Mouse (Mus musculus) left cerebral cortex, postnatal 14 days (tissue): ENCODE measurements around the gene Smurf2. TPM values are rescaled to one million over a fixed set of nuclear protein-coding genes. Genes with fewer than 3 reads are reported as not detected.
A peak's percentile ranks its signal among the peaks of the same experiment; 100 is the strongest.
"Not testable (repeated sequence)": the region's sequence is repeated elsewhere in the genome, so short reads cannot be mapped to it uniquely, and the experiment has no call there.

Experiments used
- DNase-seq, 2 experiments: peaks; one replicate each; pipeline ENCODE4 v3.0.0; 2021 to 2022; ENCODE audit warnings: low spot score in 2 of 2, mixed read lengths in 1 of 2
- intact Hi-C: fragments of 180-260 bp; cut with DNase I; formaldehyde crosslinking; loops from one replicate; pipeline ENCODE4 v1.15.1; 2025
- microRNA-seq, 2 experiments: library from miRNA; unstranded; fragments of <30 nt; microRNA quantifications; one replicate each; pipeline ENCODE4 v1.2.0; 2022
- total RNA-seq, 2 experiments: library from RNA; stranded (reverse); gene quantifications; 2 replicates each; pipeline ENCODE4 v1.2.3; 2021

Gene Smurf2
- total RNA-seq, 2 experiments from 2014 or later, result 24.6 to 28.1 TPM

DNA sequence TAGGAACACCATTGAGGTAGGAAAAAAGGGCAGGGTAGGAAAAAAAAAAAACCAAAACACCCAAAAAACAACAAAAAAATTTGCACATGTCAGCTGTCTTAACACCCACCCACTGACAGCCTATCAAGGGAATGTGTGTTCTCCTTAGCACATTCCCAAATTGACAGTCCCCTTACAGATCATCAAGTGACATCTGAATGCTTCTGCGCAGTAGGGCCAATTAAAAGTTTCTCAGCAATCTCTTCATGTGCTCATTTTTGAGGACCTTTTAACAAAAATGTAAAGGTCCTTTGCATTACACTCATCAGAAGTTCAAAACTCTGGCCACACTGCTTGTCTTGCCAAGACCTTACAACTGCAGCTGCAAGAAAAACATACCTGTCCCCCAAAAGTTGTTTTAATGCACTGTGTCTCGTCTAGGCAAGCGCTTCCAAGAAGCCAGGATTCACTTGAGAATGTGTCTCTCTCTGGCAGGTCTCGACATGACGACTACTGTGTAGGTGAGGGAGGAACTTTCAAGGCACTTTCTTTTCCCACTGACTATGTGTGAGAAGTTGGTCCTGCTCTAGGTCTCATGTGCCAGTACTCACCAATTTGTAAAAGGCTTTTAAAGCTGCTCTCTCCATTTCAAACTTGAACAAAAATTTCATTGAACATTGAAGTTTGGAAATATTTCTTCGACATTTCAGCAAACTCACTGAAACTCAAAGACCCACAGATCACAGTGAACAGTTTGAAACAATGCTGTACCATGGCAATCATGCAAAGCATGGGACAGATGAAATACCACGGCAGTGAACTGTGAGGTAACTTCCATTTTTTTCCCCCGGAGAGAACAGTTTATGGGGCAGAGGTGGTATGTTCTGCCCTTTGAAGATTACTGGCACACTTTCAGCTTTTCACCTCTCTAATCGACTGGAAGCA lies 137.4 kb downstream of the Smurf2 start:
- DNase-seq, result no peak
- intact Hi-C loops, result loop anchor here (10.0 kb wide), 1 partner anchor 528 kb away; the partner anchor contains the start of genes Ftsj3 and Psmc5

- DNase-seq, result not testable (repeated sequence)
- intact Hi-C loops, result loop anchor here (10.0 kb wide), 1 partner anchor 527 kb away; the partner anchor contains the start of genes Ftsj3 and Psmc5
Observed at GRCm38 (mm10) chr11:106782271-106782670, 138.2 kb downstream of the Smurf2 start.

- intact Hi-C loops, result loop anchor here (10.0 kb wide), 1 partner anchor 526 kb away; the partner anchor contains the start of genes Ftsj3 and Psmc5
- DNase-seq, result no peak
Observed at GRCm38 (mm10) chr11:106780590-106781220, 139.8 kb downstream of the Smurf2 start.

GRCm38 (mm10) chr11:106780089-106780425 lies 140.5 kb downstream of the Smurf2 start:
- DNase-seq, result no peak
- intact Hi-C loops, result loop anchor here (10.0 kb wide), 1 partner anchor 525 kb away; the partner anchor contains the start of genes Ftsj3 and Psmc5

DNA sequence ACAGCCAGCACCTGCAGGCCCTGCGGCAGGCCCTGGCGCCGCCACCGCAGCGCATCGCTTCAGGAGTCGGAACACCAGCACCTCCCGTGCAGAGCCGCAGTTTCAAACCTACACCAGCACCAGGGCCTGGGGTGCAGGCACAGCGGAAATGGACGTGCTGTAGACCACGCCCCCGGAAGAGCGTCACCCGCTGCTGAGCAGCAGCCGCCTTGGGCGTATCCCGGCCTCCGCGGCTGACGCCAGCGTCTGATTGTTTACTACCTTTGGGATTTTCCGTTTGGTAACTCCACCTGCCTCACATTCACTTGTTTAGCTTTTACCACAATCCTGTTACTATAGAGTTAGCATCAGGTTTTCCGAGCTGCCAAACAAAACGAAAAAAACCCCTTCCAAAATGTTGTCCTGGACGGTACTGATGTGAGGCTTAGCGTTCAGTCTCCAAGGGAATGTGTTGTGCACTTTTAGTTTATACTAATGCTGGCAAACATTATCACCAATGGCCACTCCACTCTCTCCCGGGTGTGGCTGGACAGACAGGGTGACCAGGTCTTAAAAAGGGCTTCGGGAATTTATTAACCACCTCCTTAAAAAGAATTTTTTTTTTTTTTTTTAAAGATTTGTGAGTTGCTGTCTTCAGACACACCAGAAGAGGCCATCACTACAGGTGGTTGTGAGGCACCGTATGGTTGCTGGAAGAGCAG lies 141.0 kb downstream of the Smurf2 start, which contains the start of gene Polg2:
TSS of gene Polg2 (minus strand) at position 150 of the 701 bp plus-strand sequence.
- intact Hi-C loops, result loop anchor here (10.0 kb wide), 1 partner anchor 525 kb away; the partner anchor contains the start of genes Ftsj3 and Psmc5
- peak; percentile 89 to 94 for DNase-seq

GRCm38 (mm10) chr11:106778589-106779387 lies 141.7 kb downstream of the Smurf2 start:
- DNase-seq, result no peak

GRCm38 (mm10) chr11:106778132-106778531 lies 142.4 kb downstream of the Smurf2 start:
- intact Hi-C loops, result no loop called here
- no peak for DNase-seq

More at GRCm38 (mm10) chr11:106778589-106779387, 141.7 kb downstream of the Smurf2 start:
- intact Hi-C loops, result no loop called here

DNA sequence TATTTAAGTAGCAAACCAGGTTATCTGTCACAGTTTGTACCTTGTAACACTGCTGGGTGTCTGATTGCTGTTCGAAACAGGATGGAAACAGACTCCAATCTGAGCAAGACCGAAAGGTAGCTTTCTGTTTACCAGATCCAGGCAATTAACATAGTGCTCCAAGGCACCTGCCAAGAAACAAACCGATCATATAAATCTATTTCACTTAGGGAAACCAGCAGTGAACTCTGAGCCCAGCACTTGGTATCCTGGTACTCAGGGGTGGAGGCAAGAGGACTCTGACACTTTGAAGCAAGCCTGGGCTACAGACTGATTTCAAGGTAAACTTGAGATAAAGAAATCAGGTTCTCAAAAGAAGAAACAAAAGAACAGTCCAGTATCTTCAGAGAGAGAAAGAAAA lies 143.1 kb downstream of the Smurf2 start:
- no peak for DNase-seq
- intact Hi-C loops, result no loop called here

DNA sequence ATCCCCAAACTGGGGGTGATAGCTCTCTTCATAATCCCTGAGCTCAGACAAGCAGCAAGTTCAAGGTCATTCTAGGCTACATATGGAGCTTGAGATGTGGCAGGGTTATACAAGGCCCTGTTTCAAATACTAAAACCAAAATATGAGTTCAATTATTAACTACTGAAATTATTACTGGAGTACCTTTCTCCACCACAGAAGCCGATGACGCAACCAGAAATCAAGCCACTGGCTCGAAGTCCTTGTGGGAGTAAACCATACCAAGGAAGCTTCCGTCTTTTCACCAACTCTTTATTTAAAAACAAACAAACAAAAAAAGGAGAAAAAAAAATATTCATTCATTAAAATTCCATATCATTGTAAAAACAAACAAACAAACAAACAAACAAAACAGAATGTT lies 143.6 kb downstream of the Smurf2 start:
- intact Hi-C loops, result no loop called here

GRCm38 (mm10) chr11:106773061-106773460 lies 147.5 kb downstream of the Smurf2 start:
- DNase-seq, result no peak
- intact Hi-C loops, result no loop called here

More for the DNA sequence above, 143.6 kb downstream of the Smurf2 start:
- no peak for DNase-seq

GRCm38 (mm10) chr11:106770195-106770974 lies 150.1 kb downstream of the Smurf2 start:
- intact Hi-C loops, result no loop called here
- DNase-seq, result no peak

Small RNAs within 50 kb of the gene (microRNA-seq; reads per million reads assigned to microRNA genes)
- gene Gm25994 (0 reads per million in 2 experiments), gene Gm27322 (0 to 2.4 reads per million in 2 experiments), gene Mir3064 (24.0 to 28.3 reads per million in 2 experiments)

Other genes starting within 250 kb of the Smurf2 start
- 10 to 100 TPM; 19.2 to 21.7 TPM for gene Pecam1, start 170.1 kb downstream of the Smurf2 start, total RNA-seq
- gene Milr1, start 169.5 kb downstream of the Smurf2 start, total RNA-seq, result under 1 TPM in 1 of 2 experiments, not detected in 1; 0.21 TPM
- 1 to 10 TPM; 3.6 to 4.3 TPM for gene Polg2, start 141.2 kb downstream of the Smurf2 start, total RNA-seq
- 100 to 1,000 TPM; 574 to 616 TPM for gene Ddx5, start 131.5 kb downstream of the Smurf2 start, total RNA-seq
- 10 to 100 TPM in 1 of 2 experiments, 1 to 10 TPM in 1; 8.3 to 12.0 TPM for gene Cep95, start 131.5 kb downstream of the Smurf2 start, total RNA-seq
- gene Kpna2, start 78.8 kb upstream of the Smurf2 start, total RNA-seq, result 10 to 100 TPM; 29.9 to 37.7 TPM
- gene 1810010H24Rik, start 105.0 kb upstream of the Smurf2 start, total RNA-seq, result 1 to 10 TPM; 2.7 to 3.8 TPM
- 10 to 100 TPM; 57.9 to 59.8 TPM for gene Bptf, start 211.4 kb upstream of the Smurf2 start, total RNA-seq